Mouse (Mus musculus) megakaryocyte-erythroid progenitor cell, adult 5-6 weeks (primary cell): Measurements from ENCODE around the gene Olfr983. TPM values are rescaled to one million over a fixed set of nuclear protein-coding genes. Genes with fewer than 3 reads are reported as not detected.

Experiments
- ATAC-seq: replicated peaks from 2 replicates; pipeline ENCODE4 v1.8.0; 2016; ENCODE audit warnings: mild to moderate bottlenecking, inconsistent platforms; ENCODE audit not compliant: severe bottlenecking, poor library complexity, low FRiP score, low TSS enrichment
- total RNA-seq, 2 experiments: library from RNA; stranded (forward) in 1 of 2; stranded (reverse) in 1 of 2; fragments of 200-1000, 215-1000 nt in 1 of 2; fragments of >200 nt in 1 of 2; fragmentation: Nextera tagmentation in 1 of 2; gene quantifications; 2 replicates each; pipeline ENCODE4 v1.2.3; 2014 to 2017

Gene Olfr983
- not detected in 2 replicates for total RNA-seq (2014; fragmentation: Nextera tagmentation)
- total RNA-seq (2017): not detected in 2 replicates

DNA sequence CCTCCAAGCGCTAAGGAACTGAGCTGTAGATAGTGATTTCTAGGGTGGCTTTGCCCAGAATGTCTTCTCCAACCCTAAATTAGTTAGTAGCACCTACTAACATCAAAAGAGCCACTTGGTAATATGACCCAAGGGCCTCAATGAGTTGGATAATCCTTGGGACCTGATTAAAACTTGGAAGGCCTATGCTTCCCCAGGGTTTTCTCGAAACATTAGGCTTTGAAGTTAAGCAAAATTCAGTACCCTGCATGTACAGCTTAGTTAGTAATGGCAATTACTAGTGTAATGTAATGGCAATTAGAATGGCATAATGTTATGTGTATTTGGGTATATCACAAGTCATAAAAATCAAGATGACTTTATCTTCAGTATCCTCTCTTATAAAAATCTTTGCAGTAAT lies at the start of gene Olfr983:
Gene Olfr983 (minus strand): TSS at position 101 of the 400 bp plus-strand sequence.
- no peak for ATAC-seq

DNA sequence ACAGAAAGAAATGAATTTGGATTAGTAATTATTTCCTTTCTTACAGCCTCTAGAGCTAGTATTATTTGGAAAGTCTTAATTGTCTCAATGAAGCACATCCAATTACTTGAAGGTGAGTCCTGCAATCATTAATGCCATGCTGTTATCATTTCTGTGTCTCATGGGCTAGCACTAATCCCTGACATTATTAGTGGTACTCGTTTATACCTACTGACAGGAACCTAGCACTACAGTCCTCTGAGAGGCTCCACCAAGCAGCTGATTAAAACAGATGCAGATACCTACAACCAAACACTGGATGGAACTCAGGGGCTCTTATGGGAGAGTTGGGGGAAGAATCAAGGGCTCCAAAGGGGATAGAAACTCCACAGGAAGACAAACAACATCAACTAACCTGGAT lies 48.1 kb upstream of the Olfr983 start:
- no peak for ATAC-seq

DNA sequence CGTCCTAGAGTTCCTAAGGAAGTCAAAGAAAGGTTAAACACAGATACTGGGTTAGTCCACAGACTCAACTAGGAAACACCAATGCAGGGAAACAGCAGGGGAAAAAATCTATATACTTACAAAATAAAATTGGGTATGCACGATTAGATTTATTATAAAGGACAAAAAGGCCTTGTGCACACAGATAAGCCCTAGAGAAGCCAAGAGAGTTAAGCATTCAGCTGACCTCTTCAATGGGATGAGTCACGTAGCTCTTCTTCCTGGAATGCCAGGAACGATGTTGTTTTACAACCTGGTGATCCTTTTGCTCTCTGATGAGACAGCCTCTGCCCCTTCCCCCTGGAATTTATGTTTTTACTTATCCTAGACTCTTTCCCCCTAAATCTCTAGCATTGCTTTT lies 46.1 kb upstream of the Olfr983 start:
- ATAC-seq: no peak

DNA sequence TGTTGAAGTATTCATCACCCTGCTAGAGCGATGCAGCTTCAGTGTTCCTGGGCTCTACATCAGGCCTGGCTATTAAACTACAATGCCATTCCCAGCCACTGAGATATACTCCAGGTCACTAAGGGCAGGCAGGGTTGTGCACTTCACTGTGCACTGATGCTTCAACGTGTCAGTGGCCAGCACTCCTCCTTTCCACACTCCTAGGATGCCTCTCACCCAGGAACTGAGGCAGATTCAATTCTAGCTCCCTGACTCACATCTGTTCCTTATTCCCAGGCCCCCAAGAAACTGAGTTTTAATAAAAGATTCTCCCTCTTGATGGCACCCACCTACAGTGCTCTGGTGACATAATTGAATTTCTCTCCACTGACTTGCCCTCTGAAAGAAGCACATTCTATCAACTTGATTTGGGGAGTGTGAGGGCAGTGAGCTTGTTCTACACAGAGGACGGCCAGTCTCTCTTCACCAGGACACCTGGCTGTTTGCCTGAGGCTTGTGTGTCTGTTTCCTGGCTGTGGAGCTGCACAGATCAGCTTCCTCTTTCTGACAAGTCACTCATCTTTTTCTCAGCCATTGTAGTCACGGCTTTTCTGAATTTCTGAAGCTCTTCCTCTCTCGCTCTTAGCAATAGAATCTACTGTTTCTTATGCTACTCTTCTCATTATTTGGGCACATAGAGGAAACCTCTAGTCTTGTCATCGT lies 43.7 kb upstream of the Olfr983 start:
- ATAC-seq: no peak

DNA sequence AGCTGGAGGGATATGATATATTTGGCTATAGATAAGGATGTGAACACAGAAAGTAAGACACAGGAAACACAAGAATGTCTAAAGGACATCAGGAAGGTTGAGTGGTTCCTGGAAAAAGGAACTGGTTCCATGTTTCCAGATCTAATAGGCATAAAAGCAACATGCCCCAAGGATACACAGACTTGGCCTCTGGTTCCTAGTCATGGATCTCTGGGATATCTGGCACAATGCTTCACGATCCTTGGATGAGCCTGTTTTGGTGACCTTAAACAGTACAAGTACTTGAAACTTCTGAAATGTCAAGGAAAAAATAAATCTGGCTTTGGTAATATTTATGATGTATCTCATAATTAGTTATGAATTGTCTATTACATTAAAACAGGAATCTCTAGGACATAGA lies 37.2 kb upstream of the Olfr983 start:
- ATAC-seq: no peak

DNA sequence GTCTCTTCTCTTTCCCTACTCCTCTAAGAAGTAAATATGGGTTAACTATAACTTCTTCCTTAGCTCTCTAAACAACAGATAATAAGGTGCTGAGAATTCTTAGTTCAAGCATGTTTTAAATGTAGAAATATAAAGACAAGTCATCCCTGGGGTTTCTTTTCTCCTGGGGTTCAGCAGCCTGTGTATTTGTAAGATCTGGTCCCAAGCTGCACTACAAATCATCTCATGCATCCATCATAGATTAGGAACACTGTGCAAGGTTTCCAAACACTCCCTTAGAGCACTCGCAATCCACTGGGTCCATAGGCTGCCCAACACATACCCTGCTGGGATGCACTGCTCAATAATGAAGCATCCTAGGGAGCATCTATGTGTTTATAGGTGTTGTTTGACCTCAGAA lies 36.7 kb upstream of the Olfr983 start, which contains the start of gene Olfr985:
Gene Olfr985 (minus strand): TSS at position 101 of the 400 bp plus-strand sequence.
- ATAC-seq: no peak

DNA sequence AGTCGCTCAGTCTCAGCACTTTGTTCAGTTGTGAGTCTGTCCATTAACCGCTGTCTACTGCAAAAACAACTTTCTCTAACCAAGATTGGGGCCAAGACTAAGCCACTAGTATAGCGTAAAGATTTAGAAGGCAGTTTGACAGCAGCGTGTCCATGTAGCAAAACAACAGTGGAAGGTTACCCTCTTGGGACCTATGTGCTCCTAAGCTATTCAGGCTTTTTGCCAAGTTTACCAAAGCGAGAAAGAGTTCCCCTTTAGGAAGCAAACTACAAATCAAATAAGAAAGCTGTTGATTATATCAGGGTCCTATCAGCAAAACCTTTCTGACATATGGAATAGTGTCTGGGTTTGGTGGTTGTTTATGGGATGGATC lies 23.9 kb upstream of the Olfr983 start:
- no peak for ATAC-seq

DNA sequence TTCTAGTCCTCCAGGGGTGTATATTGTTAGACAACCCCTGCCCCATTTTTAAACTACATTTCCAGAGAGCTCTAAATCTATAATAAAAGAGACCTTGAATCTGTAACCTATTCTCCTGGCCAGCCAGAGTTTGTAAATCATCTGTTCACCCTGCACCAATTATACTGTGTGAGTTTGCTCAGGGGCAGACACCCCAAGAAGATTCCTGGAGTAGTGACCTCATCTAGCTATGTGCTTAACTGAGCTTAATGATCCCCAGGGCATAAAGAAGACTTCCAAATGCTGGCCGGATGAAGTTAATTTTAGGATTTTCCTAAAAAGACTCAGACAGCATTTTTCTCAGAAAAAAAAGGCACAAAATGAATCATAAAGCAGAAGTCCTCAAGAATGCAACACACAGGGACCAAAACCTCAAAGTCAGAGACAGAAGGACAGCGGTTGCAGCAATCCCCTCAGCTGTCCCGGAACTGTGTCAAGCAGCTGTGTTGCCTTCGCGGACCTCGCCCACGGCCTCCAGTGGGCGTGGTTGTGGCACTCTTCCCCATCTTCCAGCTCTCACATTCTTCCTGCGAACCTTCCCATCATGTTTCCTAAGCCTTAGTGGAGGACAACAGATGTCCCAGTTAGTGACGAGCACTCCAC lies 23.4 kb upstream of the Olfr983 start:
- peak; percentile 55; the same call in 1 of the 2 replicates for ATAC-seq

DNA sequence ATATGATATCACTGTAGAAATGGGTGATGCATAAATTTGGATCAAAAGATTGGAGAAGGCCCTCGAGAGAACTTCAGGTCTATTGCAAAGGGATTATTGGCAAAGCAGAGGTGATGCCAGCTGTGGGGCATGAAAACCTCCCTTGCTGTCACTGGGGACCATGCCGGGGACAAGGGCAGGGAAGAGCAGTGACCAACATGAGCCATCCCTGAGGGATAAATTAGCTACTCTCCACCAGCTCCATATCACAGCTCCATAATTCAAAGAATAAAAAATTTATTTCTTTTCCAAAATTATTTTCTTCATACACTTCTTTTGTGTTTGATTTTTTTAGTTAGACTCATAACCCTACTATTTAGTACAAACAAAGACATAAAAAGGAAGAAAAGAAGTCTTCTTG lies 20.7 kb upstream of the Olfr983 start, which contains the start of gene Olfr984:
Gene Olfr984 (minus strand): TSS at position 101 of the 400 bp plus-strand sequence.
- ATAC-seq: no peak

DNA sequence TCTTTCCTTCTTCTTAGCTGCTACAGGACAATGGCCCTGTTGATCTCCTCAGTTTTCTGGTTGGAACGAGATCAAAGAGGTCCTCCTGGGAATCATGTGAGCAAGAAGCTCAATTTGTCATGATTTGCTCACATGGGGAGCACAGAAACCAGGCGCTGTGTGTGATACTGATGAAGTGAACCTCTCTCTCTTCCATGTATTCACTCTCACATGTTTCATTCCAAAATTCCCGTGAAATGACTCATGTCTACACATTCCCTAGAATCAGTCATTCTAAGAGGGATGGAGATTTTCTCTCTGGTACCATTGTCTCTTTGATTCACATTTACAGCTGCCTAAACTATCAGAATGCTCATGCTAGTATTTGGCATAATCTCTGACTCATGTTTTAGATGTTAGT lies 1.4 kb upstream of the Olfr983 start:
- ATAC-seq: no peak

DNA sequence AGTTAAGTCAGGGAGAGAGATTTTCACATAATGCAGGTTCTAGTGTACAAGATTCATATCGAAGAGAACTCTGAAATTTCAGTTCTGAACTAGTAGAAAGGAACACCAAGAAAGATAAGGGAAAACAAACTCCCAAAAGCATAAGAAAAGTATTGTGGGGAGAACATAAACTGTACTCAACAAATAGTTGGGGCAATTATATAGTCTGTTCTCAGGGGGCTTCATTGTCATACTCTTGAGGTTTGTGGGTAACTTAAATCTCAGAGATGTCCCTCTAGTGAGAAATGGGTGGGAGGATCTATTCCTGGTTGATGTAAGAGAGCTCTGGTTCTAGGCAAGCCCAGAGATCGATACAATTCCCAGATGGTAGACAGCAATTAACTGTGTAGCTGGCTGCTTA lies 19.9 kb downstream of the Olfr983 start, which contains the start of gene Olfr982:
Gene Olfr982 (plus strand): TSS at position 301 of the 400 bp plus-strand sequence.
- no peak for ATAC-seq

DNA sequence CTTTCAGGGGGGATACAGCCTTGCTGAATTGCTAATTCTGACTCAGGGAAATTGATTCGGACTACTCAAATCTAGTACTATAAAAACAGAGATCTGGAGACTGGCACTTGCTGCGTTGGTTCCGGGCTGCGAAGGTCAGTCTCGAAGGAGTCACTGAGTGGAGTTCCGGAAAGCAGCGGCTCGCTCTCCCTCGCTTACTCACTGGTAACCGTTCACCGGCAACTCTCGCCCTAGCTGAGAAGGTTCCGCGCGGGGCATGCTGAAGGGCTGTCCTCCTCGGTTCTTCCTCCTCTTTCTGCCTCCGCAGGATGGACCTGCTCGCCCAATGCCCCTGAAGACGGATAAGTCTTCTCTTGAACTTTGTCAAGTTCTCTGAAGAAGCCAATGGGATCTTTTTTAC lies 43.3 kb downstream of the Olfr983 start:
- no peak for ATAC-seq

Other genes starting within 250 kb of the Olfr983 start
- gene Olfr972, start 227.2 kb downstream of the Olfr983 start, total RNA-seq (2014; fragmentation: Nextera tagmentation): not detected in 2 replicates
- not detected in 2 replicates for gene Olfr972, start 227.2 kb downstream of the Olfr983 start, total RNA-seq (2017)
- not detected in 2 replicates for gene Olfr229, start 186.3 kb downstream of the Olfr983 start, total RNA-seq (2014; fragmentation: Nextera tagmentation)
- not detected in 2 replicates for gene Olfr229, start 186.3 kb downstream of the Olfr983 start, total RNA-seq (2017)
- not detected in 2 replicates for gene Olfr974, start 156.1 kb downstream of the Olfr983 start, total RNA-seq (2014; fragmentation: Nextera tagmentation)
- gene Olfr974, start 156.1 kb downstream of the Olfr983 start, total RNA-seq (2017): not detected in 2 replicates
- not detected in 2 replicates for gene Olfr975, start 141.5 kb downstream of the Olfr983 start, total RNA-seq (2014; fragmentation: Nextera tagmentation)
- gene Olfr975, start 141.5 kb downstream of the Olfr983 start, total RNA-seq (2017): not detected in 2 replicates
- gene Olfr976, start 132.5 kb downstream of the Olfr983 start, total RNA-seq (2014; fragmentation: Nextera tagmentation): not detected in 2 replicates
- gene Olfr976, start 132.5 kb downstream of the Olfr983 start, total RNA-seq (2017): not detected in 2 replicates
- gene Olfr978, start 101.5 kb downstream of the Olfr983 start, total RNA-seq (2014; fragmentation: Nextera tagmentation): not detected in 2 replicates
- gene Olfr978, start 101.5 kb downstream of the Olfr983 start, total RNA-seq (2017): not detected in 2 replicates
- gene Olfr979, start 90.1 kb downstream of the Olfr983 start, total RNA-seq (2014; fragmentation: Nextera tagmentation): not detected in 2 replicates
- gene Olfr979, start 90.1 kb downstream of the Olfr983 start, total RNA-seq (2017): not detected in 2 replicates
- not detected in 2 replicates for gene Olfr980, start 84.0 kb downstream of the Olfr983 start, total RNA-seq (2014; fragmentation: Nextera tagmentation)
- not detected in 2 replicates for gene Olfr980, start 84.0 kb downstream of the Olfr983 start, total RNA-seq (2017)
- not detected in 2 replicates for gene Olfr981, start 72.1 kb downstream of the Olfr983 start, total RNA-seq (2014; fragmentation: Nextera tagmentation)
- gene Olfr981, start 72.1 kb downstream of the Olfr983 start, total RNA-seq (2017): not detected in 2 replicates
- not detected in 2 replicates for gene Olfr982, start 19.8 kb downstream of the Olfr983 start, total RNA-seq (2014; fragmentation: Nextera tagmentation)
- not detected in 2 replicates for gene Olfr982, start 19.8 kb downstream of the Olfr983 start, total RNA-seq (2017)
- gene Olfr984, start 20.6 kb upstream of the Olfr983 start, total RNA-seq (2014; fragmentation: Nextera tagmentation): not detected in 2 replicates
- not detected in 2 replicates for gene Olfr984, start 20.6 kb upstream of the Olfr983 start, total RNA-seq (2017)
- not detected in 2 replicates for gene Olfr985, start 36.6 kb upstream of the Olfr983 start, total RNA-seq (2014; fragmentation: Nextera tagmentation)
- not detected in 2 replicates for gene Olfr985, start 36.6 kb upstream of the Olfr983 start, total RNA-seq (2017)
- not detected in 2 replicates for gene Tmem225, start 54.5 kb upstream of the Olfr983 start, total RNA-seq (2014; fragmentation: Nextera tagmentation)
- gene Tmem225, start 54.5 kb upstream of the Olfr983 start, total RNA-seq (2017): not detected in 2 replicates
- gene Olfr986, start 87.3 kb upstream of the Olfr983 start, total RNA-seq (2014; fragmentation: Nextera tagmentation): not detected in 2 replicates
- not detected in 2 replicates for gene Olfr986, start 87.3 kb upstream of the Olfr983 start, total RNA-seq (2017)
- 5.2 and 6.4 TPM in 2 replicates for gene Zfp202, start 98.7 kb upstream of the Olfr983 start, total RNA-seq (2014; fragmentation: Nextera tagmentation)
- gene Zfp202, start 98.7 kb upstream of the Olfr983 start, total RNA-seq (2017): 2.2 and 5.1 TPM in 2 replicates
- gene Scn3b, start 175.6 kb upstream of the Olfr983 start, total RNA-seq (2014; fragmentation: Nextera tagmentation): not detected in 2 replicates
- gene Scn3b, start 175.6 kb upstream of the Olfr983 start, total RNA-seq (2017): not detected in 2 replicates